Mouse (Mus musculus): ENCODE data around the gene Cxcl14. TPM values are rescaled to one million over a fixed set of nuclear protein-coding genes. Genes with fewer than 3 reads are reported as not detected.

Cxcl14 gene
- 43.1 and 43.2 TPM in 2 replicates for polyA plus RNA-seq (2012; rRNA removed)

GRCm38 (mm10) chr13:56295943-56296658 is at the start of gene Cxcl14:
Gene Cxcl14, minus strand, starts transcription at chr13:56296551.

GRCm38 (mm10) chr13:56251924-56252619 is 44.3 kb downstream of the Cxcl14 start, which contains the start of gene Neurog1:
Gene Neurog1, minus strand, starts transcription at chr13:56252163.

Other genes starting within 250 kb of the Cxcl14 start
- 140 and 166 TPM in 2 replicates for gene H2afy, start 160.2 kb downstream of the Cxcl14 start, polyA plus RNA-seq (2012; rRNA removed)
- 4.1 and 4.2 TPM in 2 replicates for gene Tifab, start 117.7 kb downstream of the Cxcl14 start, polyA plus RNA-seq (2012; rRNA removed)
- gene Neurog1, start 44.4 kb downstream of the Cxcl14 start, polyA plus RNA-seq (2012; rRNA removed) = not detected in 2 replicates
- gene Gm3045, start 130.0 kb upstream of the Cxcl14 start, polyA plus RNA-seq (2012; rRNA removed) = not detected in 2 replicates
- 0.72 and 0.87 TPM in 2 replicates for gene Slc25a48, start 141.8 kb upstream of the Cxcl14 start, polyA plus RNA-seq (2012; rRNA removed)
- not detected in 2 replicates for gene Il9, start 185.7 kb upstream of the Cxcl14 start, polyA plus RNA-seq (2012; rRNA removed)
- 0.27 and 0.90 TPM in 2 replicates for gene Fbxl21, start 225.9 kb upstream of the Cxcl14 start, polyA plus RNA-seq (2012; rRNA removed)

Measured in colon, adult 2 months (tissue).